Mouse (Mus musculus): ENCODE measurements around the gene Rpl23. TPM values are rescaled to one million over a fixed set of nuclear protein-coding genes. Genes with fewer than 3 reads are reported as not detected.

Gene Rpl23
- polyA plus RNA-seq, 1 experiment from 2014 or later, result 491 TPM

- H3K27ac ChIP-seq (ENCODE audit: low read length), result peak overlapping the region; percentile 68
- peak overlapping the region; percentile 11; the same call in 1 of the 2 replicates for H3K4me2 ChIP-seq (ENCODE audit: low read depth, low read length)
- no peak overlapping the region for H3K9ac ChIP-seq (ENCODE audit: low read depth, low read length)
- 33% methylated on average over 5 of the region's 5 CpGs for WGBS
- peaks cover 3% of the 10 kb centered on the region for H3K36me3 ChIP-seq (ENCODE audit: control insufficient read depth, insufficient read depth, low read length)
- H3K4me1 ChIP-seq (ENCODE audit: control insufficient read depth, insufficient read depth, low read length), result peaks cover 78% of the 10 kb centered on the region
- no peaks in the 10 kb centered on the region for H3K9me3 ChIP-seq (ENCODE audit: control insufficient read depth, low read length)
- ATAC-seq, result peak; percentile 61
- no peaks in the 10 kb centered on the region for H3K27me3 ChIP-seq (replicated peaks; ENCODE audit: control insufficient read depth, insufficient read depth, low read length)
- no peak overlapping the region for H3K4me3 ChIP-seq (ENCODE audit: low read length)
Measured at GRCm38 (mm10) chr11:97817379-97817778, 35.1 kb upstream of the Rpl23 start.

- Histone ChIP-seq H3K9me3 (ENCODE audit: control insufficient read depth, low read length) (no peaks in the 10 kb centered on the region), H3K4me3 (ENCODE audit: low read length) (no peak overlapping the region), H3K27me3 (replicated peaks; ENCODE audit: control insufficient read depth, insufficient read depth, low read length) (no peaks in the 10 kb centered on the region), H3K9ac (ENCODE audit: low read depth, low read length) (peak overlapping the region; percentile 51), H3K4me2 (ENCODE audit: low read depth, low read length) (peak overlapping the region; percentile 16; the same call in 1 of the 2 replicates), H3K4me1 (ENCODE audit: control insufficient read depth, insufficient read depth, low read length) (peaks cover 81% of the 10 kb centered on the region), H3K36me3 (ENCODE audit: control insufficient read depth, insufficient read depth, low read length) (peaks cover 3% of the 10 kb centered on the region), H3K27ac (ENCODE audit: low read length) (peak overlapping the region; percentile 88)
- ATAC-seq, result no peak
- WGBS, result 44% methylated on average over 9 of the region's 9 CpGs
Measured at GRCm38 (mm10) chr11:97816916-97817315, 34.7 kb upstream of the Rpl23 start.

- Histone ChIP-seq H3K9ac (ENCODE audit: low read depth, low read length) (no peak overlapping the region), H3K36me3 (ENCODE audit: control insufficient read depth, insufficient read depth, low read length) (peaks cover 3% of the 10 kb centered on the region), H3K4me3 (ENCODE audit: low read length) (no peak overlapping the region), H3K27me3 (replicated peaks; ENCODE audit: control insufficient read depth, insufficient read depth, low read length) (no peaks in the 10 kb centered on the region), H3K27ac (ENCODE audit: low read length) (peak overlapping the region; percentile 0), H3K4me1 (ENCODE audit: control insufficient read depth, insufficient read depth, low read length) (peaks cover 82% of the 10 kb centered on the region), H3K4me2 (ENCODE audit: low read depth, low read length) (no peak overlapping the region), H3K9me3 (ENCODE audit: control insufficient read depth, low read length) (no peaks in the 10 kb centered on the region)
- no peak for ATAC-seq
- WGBS, result 64% methylated on average over 5 of the region's 5 CpGs
Measured at GRCm38 (mm10) chr11:97816176-97816575, 33.9 kb upstream of the Rpl23 start.

- H3K4me2 ChIP-seq (ENCODE audit: low read depth, low read length), result no peak overlapping the region
- no peak overlapping the region for H3K9ac ChIP-seq (ENCODE audit: low read depth, low read length)
- no peak overlapping the region for H3K4me3 ChIP-seq (ENCODE audit: low read length)
- no peaks in the 10 kb centered on the region for H3K9me3 ChIP-seq (ENCODE audit: control insufficient read depth, low read length)
- WGBS, result 82% methylated on average over 11 of the region's 11 CpGs
- ATAC-seq, result no peak
- peaks cover 82% of the 10 kb centered on the region for H3K4me1 ChIP-seq (ENCODE audit: control insufficient read depth, insufficient read depth, low read length)
- no peaks in the 10 kb centered on the region for H3K27me3 ChIP-seq (replicated peaks; ENCODE audit: control insufficient read depth, insufficient read depth, low read length)
- peak overlapping the region; percentile 0; the same call in 1 of the 2 replicates for H3K27ac ChIP-seq (ENCODE audit: low read length)
- H3K36me3 ChIP-seq (ENCODE audit: control insufficient read depth, insufficient read depth, low read length), result peaks cover 3% of the 10 kb centered on the region
Measured at GRCm38 (mm10) chr11:97815736-97816135, 33.5 kb upstream of the Rpl23 start.

DNA sequence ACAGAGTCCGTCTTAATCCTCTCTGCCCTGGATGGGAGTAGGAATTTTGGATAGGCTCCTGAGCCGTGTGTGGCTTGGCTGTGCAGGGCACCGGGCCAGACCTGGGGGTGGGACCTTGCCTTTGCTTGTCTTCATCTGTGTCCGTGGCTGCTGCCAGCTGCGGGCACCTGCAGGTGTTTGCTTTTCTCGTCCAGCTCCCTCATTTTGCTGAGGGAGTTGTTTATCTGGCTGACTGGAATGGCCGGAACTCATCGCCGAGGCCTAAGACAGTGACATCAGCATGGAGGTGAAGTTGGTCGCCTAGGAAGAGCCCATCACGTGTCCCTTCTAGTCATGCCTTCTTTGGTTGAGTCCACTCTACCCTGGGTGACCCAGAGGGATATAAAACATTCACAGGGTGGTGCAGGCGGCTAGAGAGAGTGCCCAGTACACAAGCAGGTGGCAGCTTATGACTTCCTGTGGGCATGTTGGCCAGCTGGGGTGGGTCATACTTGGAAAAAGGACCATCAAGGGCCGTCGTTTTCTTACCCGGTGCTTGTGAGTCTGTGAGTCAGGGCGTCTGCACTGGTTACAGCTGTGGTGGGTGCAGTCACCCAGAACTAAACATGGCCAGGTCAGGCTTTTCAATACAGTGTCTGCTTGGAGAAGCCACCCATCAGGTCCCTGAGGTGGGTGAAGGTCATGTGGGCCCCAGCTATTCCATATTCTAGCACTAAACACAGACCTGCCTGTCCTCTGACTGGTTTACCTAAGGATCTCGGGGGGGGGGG, 31.7 kb upstream of the Rpl23 start:
- no peak overlapping the region for H3K9ac ChIP-seq (ENCODE audit: low read depth, low read length)
- WGBS, result 66% methylated on average over 17 of the region's 17 CpGs
- H3K4me2 ChIP-seq (ENCODE audit: low read depth, low read length), result no peak overlapping the region
- H3K9me3 ChIP-seq (ENCODE audit: control insufficient read depth, low read length), result no peaks in the 10 kb centered on the region
- no peak overlapping the region for H3K4me3 ChIP-seq (ENCODE audit: low read length)
- peaks cover 86% of the 10 kb centered on the region for H3K4me1 ChIP-seq (ENCODE audit: control insufficient read depth, insufficient read depth, low read length)
- H3K36me3 ChIP-seq (ENCODE audit: control insufficient read depth, insufficient read depth, low read length), result peaks cover 6% of the 10 kb centered on the region
- no peak for ATAC-seq
- H3K27ac ChIP-seq (ENCODE audit: low read length), result peak overlapping the region; percentile 89
- no peaks in the 10 kb centered on the region for H3K27me3 ChIP-seq (replicated peaks; ENCODE audit: control insufficient read depth, insufficient read depth, low read length)

- ATAC-seq, result peak; percentile 41
- peak overlapping the region; percentile 59; the same call in 1 of the 2 replicates for H3K9ac ChIP-seq (ENCODE audit: low read depth, low read length)
- peaks cover 86% of the 10 kb centered on the region for H3K4me1 ChIP-seq (ENCODE audit: control insufficient read depth, insufficient read depth, low read length)
- no peak overlapping the region for H3K4me2 ChIP-seq (ENCODE audit: low read depth, low read length)
- no peaks in the 10 kb centered on the region for H3K27me3 ChIP-seq (replicated peaks; ENCODE audit: control insufficient read depth, insufficient read depth, low read length)
- WGBS, result 28% methylated on average over 7 of the region's 7 CpGs
- no peaks in the 10 kb centered on the region for H3K9me3 ChIP-seq (ENCODE audit: control insufficient read depth, low read length)
- peak overlapping the region; percentile 89 for H3K27ac ChIP-seq (ENCODE audit: low read length)
- no peak overlapping the region for H3K4me3 ChIP-seq (ENCODE audit: low read length)
- peaks cover 6% of the 10 kb centered on the region for H3K36me3 ChIP-seq (ENCODE audit: control insufficient read depth, insufficient read depth, low read length)
Measured at GRCm38 (mm10) chr11:97813085-97813484, 30.8 kb upstream of the Rpl23 start.

- peak overlapping the region; percentile 89 for H3K27ac ChIP-seq (ENCODE audit: low read length)
- peak overlapping the region; percentile 52 for H3K4me2 ChIP-seq (ENCODE audit: low read depth, low read length)
- no peaks in the 10 kb centered on the region for H3K27me3 ChIP-seq (replicated peaks; ENCODE audit: control insufficient read depth, insufficient read depth, low read length)
- H3K36me3 ChIP-seq (ENCODE audit: control insufficient read depth, insufficient read depth, low read length), result peaks cover 6% of the 10 kb centered on the region
- no peaks in the 10 kb centered on the region for H3K9me3 ChIP-seq (ENCODE audit: control insufficient read depth, low read length)
- peaks cover 86% of the 10 kb centered on the region for H3K4me1 ChIP-seq (ENCODE audit: control insufficient read depth, insufficient read depth, low read length)
- peak overlapping the region; percentile 59 for H3K9ac ChIP-seq (ENCODE audit: low read depth, low read length)
- peak overlapping the region; percentile 15; the same call in 1 of the 2 replicates for H3K4me3 ChIP-seq (ENCODE audit: low read length)
- no peak for ATAC-seq
- 36% methylated on average over 3 of the region's 3 CpGs for WGBS
Measured at GRCm38 (mm10) chr11:97812491-97812921, 30.3 kb upstream of the Rpl23 start.

DNA sequence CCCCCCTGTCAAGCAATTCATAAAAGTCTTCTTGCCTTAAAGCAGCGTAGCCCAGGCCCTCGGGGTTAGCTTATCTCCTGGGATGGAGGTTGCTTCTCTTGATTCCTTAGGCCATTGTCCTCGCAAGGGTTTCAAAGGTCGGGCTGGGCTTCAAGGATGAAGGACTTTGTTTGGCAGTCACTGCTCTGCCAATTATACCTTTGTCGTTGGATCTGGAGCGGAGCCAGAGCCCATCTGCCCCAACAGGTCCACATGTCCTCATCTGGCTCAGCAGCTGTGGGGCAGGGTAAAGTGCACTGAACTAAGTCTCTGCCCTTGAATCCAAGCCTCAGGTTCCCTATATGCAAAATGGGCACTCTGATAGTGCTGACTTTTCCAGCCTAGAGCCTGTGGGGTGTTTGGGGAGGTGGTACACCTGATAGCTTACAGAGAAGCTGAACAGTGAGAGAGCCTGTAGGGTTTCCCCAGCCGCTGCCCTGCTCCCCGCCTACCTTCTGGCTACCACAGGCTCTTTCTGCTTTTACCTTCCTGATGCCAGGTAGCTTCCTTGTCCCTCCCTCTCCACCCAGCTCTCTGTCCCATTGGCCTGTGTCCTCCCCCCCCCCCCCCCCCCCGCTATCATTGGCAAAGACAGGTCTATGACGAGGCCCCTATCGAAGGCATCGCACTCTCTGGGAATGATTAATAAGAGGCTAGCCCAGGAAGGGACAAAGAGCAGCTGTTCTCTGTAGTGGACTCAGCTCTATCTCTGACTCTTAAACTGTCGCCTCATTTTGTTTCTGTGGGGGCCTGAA, 29.5 kb upstream of the Rpl23 start:
- Histone ChIP-seq H3K9ac (ENCODE audit: low read depth, low read length) (peak overlapping the region; percentile 59), H3K36me3 (ENCODE audit: control insufficient read depth, insufficient read depth, low read length) (peaks cover 6% of the 10 kb centered on the region), H3K4me2 (ENCODE audit: low read depth, low read length) (peak overlapping the region; percentile 52), H3K27me3 (replicated peaks; ENCODE audit: control insufficient read depth, insufficient read depth, low read length) (no peaks in the 10 kb centered on the region), H3K4me1 (ENCODE audit: control insufficient read depth, insufficient read depth, low read length) (peaks cover 86% of the 10 kb centered on the region), H3K27ac (ENCODE audit: low read length) (peak overlapping the region; percentile 96), H3K4me3 (ENCODE audit: low read length) (peak overlapping the region; percentile 17), H3K9me3 (ENCODE audit: control insufficient read depth, low read length) (no peaks in the 10 kb centered on the region)
- peak; percentile 81 for ATAC-seq
- WGBS, result 35% methylated on average over 12 of the region's 13 CpGs

DNA sequence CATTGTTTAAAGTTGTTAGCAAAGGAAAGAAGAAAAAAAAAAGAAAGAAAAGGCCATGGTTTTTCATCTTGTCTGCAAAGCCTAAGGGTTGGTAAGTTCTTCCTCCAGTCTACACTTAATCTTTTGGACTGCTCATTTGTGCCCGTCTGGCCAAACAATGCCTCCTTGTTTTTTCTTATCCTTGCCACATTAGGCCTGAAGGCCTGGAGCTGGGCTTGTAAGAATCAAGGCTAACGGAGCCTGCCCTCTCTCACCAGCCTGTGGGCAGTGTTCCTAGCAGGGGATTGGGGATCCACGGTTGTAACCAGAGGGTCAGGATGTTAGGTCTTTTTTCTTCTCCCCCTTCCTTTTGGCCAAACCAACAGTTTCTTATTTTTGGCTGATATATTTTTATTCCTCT, 28.7 kb upstream of the Rpl23 start:
- no peak for ATAC-seq
- peaks cover 6% of the 10 kb centered on the region for H3K36me3 ChIP-seq (ENCODE audit: control insufficient read depth, insufficient read depth, low read length)
- H3K27ac ChIP-seq (ENCODE audit: low read length), result peak overlapping the region; percentile 96
- H3K4me2 ChIP-seq (ENCODE audit: low read depth, low read length), result peak overlapping the region; percentile 52
- H3K9me3 ChIP-seq (ENCODE audit: control insufficient read depth, low read length), result no peaks in the 10 kb centered on the region
- no peak overlapping the region for H3K4me3 ChIP-seq (ENCODE audit: low read length)
- 48% methylated on average over 3 of the region's 3 CpGs for WGBS
- H3K9ac ChIP-seq (ENCODE audit: low read depth, low read length), result peak overlapping the region; percentile 39; the same call in 1 of the 2 replicates
- H3K27me3 ChIP-seq (replicated peaks; ENCODE audit: control insufficient read depth, insufficient read depth, low read length), result no peaks in the 10 kb centered on the region
- H3K4me1 ChIP-seq (ENCODE audit: control insufficient read depth, insufficient read depth, low read length), result peaks cover 87% of the 10 kb centered on the region
